Mouse (Mus musculus): ENCODE data around the gene Wrap53.

DNA sequence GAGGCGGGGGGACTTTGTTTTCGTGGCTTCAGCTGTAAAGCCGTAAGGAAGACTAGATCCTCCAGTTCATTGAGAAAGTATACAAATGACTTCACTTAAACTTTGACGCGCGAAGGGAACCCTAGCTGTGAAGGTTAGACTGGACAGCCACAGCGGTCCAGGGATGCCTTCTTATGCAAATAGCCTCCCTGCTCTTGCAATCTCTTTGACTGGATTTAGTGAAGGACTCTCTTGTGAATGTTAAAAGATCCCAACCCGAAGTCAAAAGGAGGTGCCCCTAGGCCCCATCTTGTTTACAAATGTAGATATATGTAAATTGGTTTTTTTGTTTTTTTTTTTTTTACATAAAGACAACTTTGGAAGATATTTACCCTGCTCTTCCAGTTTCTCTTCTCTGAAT is 1.8 kb upstream of the Wrap53 start:
- TF ChIP-seq CTCF (IDR thresholded peaks at IDR 0.05; ENCODE audit: insufficient read depth, low read length), result no peak
- no peak for TF ChIP-seq POLR2A (IDR thresholded peaks at IDR 0.05; ENCODE audit: borderline replicate concordance, extremely low read depth, low read depth, low read length)

All from lung, adult 2 months (tissue).